Mouse (Mus musculus) embryo, embryonic 10.5 days (tissue): ENCODE measurements at regions not wholly inside any gene's neighbourhood (a gene's known extent, or its start where the extent isn't known, plus 50 kb on each side); places are given as distances from the start of the nearest gene placed in this dataset.
A peak's percentile ranks its signal among the peaks of the same experiment; 100 is the strongest.

ENCODE experiments used
- DNase-seq: peaks from one replicate; pipeline ENCODE4 v3.0.0-alpha.2; 2015; ENCODE audit warnings: low spot score

- DNase-seq: no peak
Measured at GRCm38 (mm10) chr7:111337053-111337452, 254.2 kb upstream of the Eif4g2 start.

GRCm38 (mm10) chr7:111322901-111323300, 240.1 kb upstream of the Eif4g2 start:
- no peak for DNase-seq

GRCm38 (mm10) chr7:111319917-111320316, 237.1 kb upstream of the Eif4g2 start:
- no peak for DNase-seq

GRCm38 (mm10) chr7:111316479-111316990, 233.7 kb upstream of the Eif4g2 start:
- no peak for DNase-seq

- no peak for DNase-seq
Measured at GRCm38 (mm10) chr7:111313921-111314320, 231.1 kb upstream of the Eif4g2 start.

- peak; percentile 9 for DNase-seq
Measured at GRCm38 (mm10) chr7:111305196-111305595, 222.4 kb upstream of the Eif4g2 start.

- no peak for DNase-seq
Measured at GRCm38 (mm10) chr7:111301791-111302488, 219.1 kb upstream of the Eif4g2 start.

GRCm38 (mm10) chr7:111297174-111297902, 214.5 kb upstream of the Eif4g2 start:
- peak; percentile 26 for DNase-seq

- peak; percentile 50 for DNase-seq
Measured at GRCm38 (mm10) chr7:111283411-111283955, 200.7 kb upstream of the Eif4g2 start.

GRCm38 (mm10) chr7:111282314-111282713, 199.5 kb upstream of the Eif4g2 start:
- peak; percentile 45 for DNase-seq

GRCm38 (mm10) chr7:111277703-111278102, 194.9 kb upstream of the Eif4g2 start:
- DNase-seq: no peak

- DNase-seq: no peak
Measured at GRCm38 (mm10) chr7:111273839-111274238, 191.0 kb upstream of the Eif4g2 start.

- DNase-seq: no peak
Measured at GRCm38 (mm10) chr7:111270874-111271273, 188.0 kb upstream of the Eif4g2 start.

- no peak for DNase-seq
Measured at GRCm38 (mm10) chr7:111268197-111268596, 185.4 kb upstream of the Eif4g2 start.

GRCm38 (mm10) chr7:111263302-111263701, 180.5 kb upstream of the Eif4g2 start:
- no peak for DNase-seq

- no peak for DNase-seq
Measured at GRCm38 (mm10) chr7:111259630-111260574, 177.1 kb upstream of the Eif4g2 start.

GRCm38 (mm10) chr7:111257842-111258241, 175.0 kb upstream of the Eif4g2 start:
- no peak for DNase-seq

- DNase-seq: no peak
Measured at GRCm38 (mm10) chr7:111256199-111256598, 173.4 kb upstream of the Eif4g2 start.

- peak; percentile 78 for DNase-seq
Measured at GRCm38 (mm10) chr7:111249606-111250005, 166.8 kb upstream of the Eif4g2 start.

- DNase-seq: no peak
Measured at GRCm38 (mm10) chr7:111245488-111245887, 162.7 kb upstream of the Eif4g2 start.

- no peak for DNase-seq
Measured at GRCm38 (mm10) chr7:111245067-111245466, 162.2 kb upstream of the Eif4g2 start.

GRCm38 (mm10) chr7:111243831-111244230, 161.0 kb upstream of the Eif4g2 start:
- DNase-seq: no peak
